Mouse (Mus musculus) cerebellum, adult 9-11 months (tissue): ENCODE measurements around the gene Pomt1.

Source experiments
- DNase-seq: peaks from one replicate; pipeline ENCODE4 v3.0.0; 2022

The Pomt1 gene

DNA sequence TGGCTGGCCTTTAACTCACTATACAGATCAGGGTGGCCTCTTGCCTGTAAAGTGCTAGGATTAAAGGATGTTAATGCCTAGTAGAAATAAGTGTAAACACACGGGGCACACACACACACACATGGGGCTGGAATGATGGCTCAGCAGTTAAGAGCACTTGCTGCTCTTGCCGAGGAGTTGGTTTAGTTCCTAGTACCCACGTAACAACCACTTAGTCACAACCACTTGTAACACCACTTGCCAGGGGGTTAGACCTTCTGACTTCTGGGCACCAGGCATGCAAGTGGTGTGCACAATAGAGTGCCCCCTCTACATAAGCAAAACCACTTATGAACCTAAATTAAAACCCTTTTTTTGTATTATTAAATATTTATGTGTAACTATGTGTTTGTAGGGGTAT is 47.6 kb downstream of the Pomt1 start:
- no peak for DNase-seq

DNA sequence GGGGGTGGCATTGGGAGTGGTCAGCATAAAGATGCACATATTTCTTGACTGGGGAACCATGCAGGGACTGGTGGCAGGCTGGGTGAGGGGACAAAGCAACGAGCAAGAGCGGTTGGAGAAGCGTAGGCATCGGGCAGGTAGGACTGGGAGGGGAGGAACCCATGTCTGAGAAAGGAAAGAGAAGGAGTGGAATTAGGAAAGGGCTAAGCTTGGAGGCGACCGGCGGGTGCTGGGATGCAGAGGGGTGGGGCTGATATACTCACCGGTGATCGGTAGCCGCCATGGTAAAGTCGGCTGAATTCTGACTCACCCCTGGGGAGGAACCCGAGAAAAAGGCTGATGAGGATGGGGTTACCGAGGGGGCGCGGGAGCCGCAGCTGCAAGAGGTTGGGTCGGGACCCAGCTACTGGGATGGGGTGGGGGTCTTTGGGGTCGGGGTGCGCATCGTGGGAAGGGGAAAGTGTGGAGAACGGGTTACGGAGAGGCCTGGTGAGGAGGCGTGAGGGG is 51.0 kb downstream of the Pomt1 start, which contains the start of gene Golga2:
Gene Golga2 (plus strand): TSS at position 51 of the 507 bp plus-strand sequence.
- no peak for DNase-seq

DNA sequence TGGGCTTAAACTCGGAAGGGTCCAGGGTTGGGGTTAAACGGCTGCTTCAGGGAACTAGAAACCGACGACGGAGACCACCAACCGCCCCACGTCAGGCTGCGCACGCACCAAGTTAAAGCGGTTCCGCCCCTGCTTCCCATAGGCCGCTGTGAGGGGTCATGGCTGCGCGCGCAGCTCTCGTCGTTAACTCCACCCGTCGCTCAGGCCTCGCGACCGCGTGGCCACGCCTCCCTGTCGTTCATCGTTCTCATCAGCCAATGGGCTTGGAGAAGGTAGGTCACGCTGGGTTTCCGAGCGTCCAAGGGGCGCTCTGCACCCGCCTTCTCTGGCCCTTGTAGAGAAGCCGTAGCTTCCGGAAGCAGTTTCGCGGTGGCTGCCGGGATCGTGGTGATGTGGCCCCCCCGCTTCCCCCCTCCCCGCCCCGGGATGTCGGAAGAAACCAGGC is 51.6 kb downstream of the Pomt1 start, which contains the start of gene Swi5:
Gene Swi5 (minus strand): TSS at position 153 of the 445 bp plus-strand sequence.
- peak; percentile 99 for DNase-seq

DNA sequence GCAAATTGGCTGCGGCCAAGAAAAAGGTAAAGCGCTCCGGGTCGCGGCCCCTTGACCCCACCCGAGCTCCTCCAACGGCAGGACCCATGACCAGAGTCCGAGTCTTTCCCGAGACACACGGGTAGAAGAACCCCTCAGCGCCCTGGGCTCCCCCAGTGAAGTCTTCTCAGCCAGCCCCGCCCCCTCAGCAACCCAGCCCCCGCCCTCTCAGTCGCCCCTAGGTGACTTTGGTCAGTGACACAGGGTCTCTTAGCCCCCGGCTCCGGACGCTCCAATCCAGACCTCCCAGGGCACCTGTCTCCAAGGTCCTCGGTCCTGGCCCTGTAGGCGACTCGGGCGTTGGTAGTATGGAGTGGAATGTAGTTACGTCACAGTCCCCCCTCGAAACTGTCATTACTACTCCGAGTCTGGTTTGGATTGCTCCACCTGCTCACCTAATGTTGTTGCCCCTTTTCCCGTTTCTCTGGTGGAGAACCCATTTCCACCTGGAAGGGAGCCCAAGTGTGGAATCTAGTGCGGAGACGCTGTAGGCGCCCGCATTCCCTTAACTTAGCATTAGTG is 52.1 kb downstream of the Pomt1 start:
- peak; percentile 78 for DNase-seq

DNA sequence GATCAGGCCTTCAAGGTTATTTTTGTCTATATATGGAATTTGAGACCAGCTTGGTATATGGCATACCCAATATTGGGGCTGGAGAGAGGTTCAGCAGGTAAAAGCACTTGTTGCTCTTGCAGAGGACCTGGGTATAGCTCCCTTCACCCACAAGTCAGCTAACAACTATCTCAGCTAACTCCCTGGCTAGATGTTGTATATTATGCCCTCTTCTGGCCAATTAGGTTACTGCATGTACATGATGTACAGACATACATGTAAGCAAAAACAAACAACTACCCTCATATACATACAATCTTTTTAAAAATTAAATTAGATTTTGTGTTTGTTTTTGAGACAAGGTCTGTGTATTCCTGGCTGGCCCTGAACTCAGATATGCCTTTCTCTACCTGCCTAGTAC is 53.2 kb downstream of the Pomt1 start:
- peak; percentile 24 for DNase-seq

DNA sequence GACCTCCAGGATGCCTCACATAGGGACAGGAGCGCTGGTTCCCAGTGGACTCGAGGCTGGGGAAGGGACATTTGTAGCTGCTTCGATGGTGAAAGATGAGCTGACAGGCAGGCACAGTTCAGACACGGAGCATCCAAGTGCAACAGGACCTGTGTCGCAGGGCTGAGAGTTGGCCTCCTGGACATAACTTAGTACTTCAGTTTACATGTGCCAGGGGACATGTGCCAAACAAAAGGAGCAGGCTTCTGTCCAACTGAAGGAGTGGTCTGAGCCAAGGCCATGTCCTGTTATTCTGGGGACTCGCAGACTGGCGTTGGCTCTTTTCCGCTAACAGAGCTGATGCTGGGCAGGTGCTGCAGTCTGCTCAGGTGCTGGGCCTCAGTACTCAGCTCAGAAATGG is 58.0 kb downstream of the Pomt1 start:
- DNase-seq, result peak; percentile 81

DNA sequence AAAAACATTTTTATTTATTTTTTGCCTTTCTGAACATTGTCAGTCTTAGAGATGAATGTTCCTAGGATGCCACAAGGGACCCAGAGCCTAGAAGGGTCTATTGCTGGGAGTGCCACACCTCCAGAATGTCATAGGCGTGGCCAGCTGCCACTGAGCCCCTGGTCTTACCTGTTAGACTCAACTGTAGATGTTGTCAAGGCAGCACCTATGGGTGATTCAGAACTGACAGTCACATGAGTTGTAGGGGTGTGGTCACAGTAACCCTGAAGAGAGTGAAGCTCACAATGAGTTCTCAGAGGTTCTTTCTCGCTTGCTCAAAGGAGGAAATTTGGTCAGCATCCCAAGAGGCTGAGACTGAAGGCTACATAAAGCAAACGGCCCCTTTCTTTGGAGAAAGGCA is 58.9 kb downstream of the Pomt1 start:
- peak; percentile 27 for DNase-seq

DNA sequence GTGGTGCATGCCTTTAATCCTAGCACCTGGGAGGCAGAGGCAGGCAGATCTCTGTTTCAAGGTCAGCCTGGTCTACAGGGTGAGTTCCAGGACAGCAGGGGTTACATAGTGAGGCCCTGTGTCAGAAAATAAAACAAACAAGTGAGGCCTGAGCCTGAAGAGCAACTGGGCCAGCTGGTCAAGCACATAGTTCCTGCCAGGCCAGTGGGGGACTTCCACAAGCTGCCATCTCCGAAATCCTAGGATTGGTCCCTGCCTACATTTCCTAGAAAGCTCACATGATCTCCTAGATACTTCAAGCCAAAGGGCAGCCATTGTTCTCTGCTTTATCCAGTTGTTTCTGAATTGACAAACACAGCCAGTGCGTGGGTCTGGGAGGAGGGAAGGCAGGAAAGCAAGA is 59.5 kb downstream of the Pomt1 start:
- peak; percentile 38 for DNase-seq

DNA sequence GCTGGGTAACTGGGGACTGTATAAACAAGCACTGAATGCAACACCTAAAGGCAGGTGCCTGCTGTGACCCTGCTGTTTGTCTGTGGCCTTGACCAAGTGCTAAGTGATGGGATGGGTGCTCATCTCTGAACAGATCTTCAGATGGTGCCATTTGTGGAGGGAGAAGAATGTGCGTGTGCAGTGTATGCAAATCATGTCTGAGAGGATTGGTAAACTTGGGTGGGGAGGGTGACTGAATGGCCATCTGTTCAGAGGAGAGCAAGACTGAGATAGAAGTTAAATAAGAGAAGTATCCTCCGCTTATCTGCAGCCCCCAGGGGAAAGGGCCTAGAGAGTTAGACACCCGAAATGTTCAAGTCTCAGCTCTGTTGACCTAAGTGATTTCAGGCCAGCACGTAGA is 63.1 kb downstream of the Pomt1 start:
- DNase-seq, result no peak

DNA sequence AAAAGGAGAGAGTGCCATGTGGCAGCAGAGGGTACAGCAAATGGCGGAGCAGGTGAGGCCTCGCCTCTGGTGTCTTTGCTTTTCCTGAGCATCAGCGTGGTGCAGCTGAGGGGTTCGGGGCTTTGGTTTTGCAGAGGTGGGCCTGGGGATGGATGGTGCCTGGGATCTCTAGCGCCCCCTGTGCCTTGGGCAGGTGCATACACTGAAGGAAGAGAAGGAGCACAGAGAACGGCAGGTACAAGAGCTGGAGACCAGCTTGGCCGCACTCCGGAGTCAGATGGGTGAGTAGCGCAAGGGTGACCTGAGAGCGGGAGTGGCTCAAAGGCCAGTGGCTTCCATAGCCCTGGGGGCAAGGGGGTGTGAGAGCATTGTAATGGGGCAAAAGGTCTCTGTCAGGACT is 66.6 kb downstream of the Pomt1 start:
- no peak for DNase-seq

DNA sequence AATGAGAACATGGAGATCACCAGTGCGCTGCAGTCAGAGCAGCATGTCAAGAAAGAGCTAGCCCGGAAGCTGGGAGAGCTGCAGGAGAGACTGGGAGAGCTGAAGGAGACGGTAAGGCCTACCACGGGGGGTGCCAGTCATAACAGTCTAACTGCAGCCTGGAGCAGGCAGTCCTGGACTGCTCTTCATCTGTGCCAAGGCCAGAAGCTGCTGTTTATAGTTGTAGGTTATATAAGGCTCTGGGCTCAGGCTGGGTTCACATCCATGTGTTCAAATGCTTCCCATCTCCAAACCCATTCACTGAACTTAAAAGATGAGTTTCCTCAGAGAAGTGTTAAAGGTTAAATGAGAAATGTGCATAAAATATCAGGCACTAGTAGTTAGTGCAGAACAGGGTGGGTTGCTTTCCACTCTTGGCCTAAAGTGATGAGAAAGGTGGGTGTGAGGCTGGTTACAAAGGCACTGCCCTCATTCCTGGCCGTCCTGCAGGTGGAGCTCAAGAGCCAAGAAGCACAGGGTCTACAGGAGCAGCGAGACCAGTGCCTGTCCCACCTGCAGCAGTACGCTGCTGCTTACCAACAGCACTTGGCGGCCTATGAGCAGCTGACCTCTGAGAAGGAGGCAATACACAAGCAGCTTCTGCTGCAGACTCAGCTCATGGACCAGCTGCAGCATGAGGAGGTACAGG is 67.9 kb downstream of the Pomt1 start:
- peak; percentile 83 for DNase-seq
